Mouse (Mus musculus) testis, adult 2 months (tissue): ENCODE measurements at regions not wholly inside any gene's neighbourhood (a gene's known extent, or its start where the extent isn't known, plus 50 kb on each side); places are given as distances from the start of the nearest gene placed in this dataset.

Experiments used
- CTCF ChIP-seq: fragments of 200-500 bp; IDR thresholded peaks from 2 replicates; pipeline ENCODE4 v1.5.1; 2012; ENCODE audit warnings: low read depth, mild to moderate bottlenecking, inconsistent platforms, low read length, moderate library complexity; ENCODE audit not compliant: control insufficient read depth, insufficient read depth, insufficient replicate concordance
- POLR2A ChIP-seq: fragments of 200-500 bp; IDR thresholded peaks from 2 replicates; pipeline ENCODE4 v1.6.1; 2012; ENCODE audit warnings: low read depth, mild to moderate bottlenecking, inconsistent platforms, low read length, moderate library complexity; ENCODE audit not compliant: control insufficient read depth

DNA sequence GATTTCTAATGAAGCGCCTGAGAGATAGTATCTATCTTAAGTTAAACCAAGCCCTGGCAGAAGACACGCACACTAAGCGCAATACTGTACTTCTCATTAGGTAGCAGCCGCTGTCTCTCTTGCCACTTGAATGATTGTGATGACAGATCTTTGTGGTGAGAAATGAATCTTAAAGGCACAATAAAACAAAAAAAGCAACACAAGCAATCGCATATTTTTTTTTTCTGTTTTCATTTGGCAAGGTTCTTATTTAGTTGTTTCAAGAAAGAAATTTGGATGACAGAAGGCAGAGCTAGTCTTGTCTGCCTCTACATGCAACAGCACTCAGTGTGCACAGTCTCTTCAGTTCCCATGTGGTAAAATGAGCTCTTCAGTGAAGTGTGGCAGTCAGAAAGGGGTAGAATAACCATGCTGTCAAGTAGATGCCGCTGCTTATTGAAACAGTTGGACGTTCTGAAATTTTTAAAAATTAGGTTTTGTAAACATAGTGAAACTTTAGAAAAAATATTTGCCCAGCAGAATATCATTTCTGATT lies 372.2 kb downstream of the Rprm start:
- TF ChIP-seq CTCF (no peak), POLR2A (no peak)
